Mouse (Mus musculus) central nervous system, embryonic 18 days (tissue): ENCODE data around the gene Trappc6a. TPM values are rescaled to one million over a fixed set of nuclear protein-coding genes. Genes with fewer than 3 reads are reported as not detected.

Experiments used
- polyA plus RNA-seq: library from polyadenylated mRNA; depleted of rRNA; stranded (reverse); fragments of >200 nt; gene quantifications from 2 replicates; pipeline ENCODE4 v1.2.3, GENCODE M21; 2012; rRNA removed

Trappc6a gene
- polyA plus RNA-seq = 19.9 and 24.6 TPM in 2 replicates

GRCm38 (mm10) chr7:19508150-19508923 lies at the start of gene Trappc6a, which contains the start of gene Bloc1s3:
Gene Trappc6a (plus strand): TSS chr7:19508395.
Gene Bloc1s3 (minus strand): TSS chr7:19508367.

GRCm38 (mm10) chr7:19458591-19459111 lies 49.5 kb upstream of the Trappc6a start, which contains the start of gene Mark4:
Gene Mark4 (minus strand): TSS chr7:19458821.

GRCm38 (mm10) chr7:19462884-19463381 lies 45.3 kb upstream of the Trappc6a start, which contains the start of gene Exoc3l2:
Gene Exoc3l2 (plus strand): TSS chr7:19463331.

GRCm38 (mm10) chr7:19517652-19518365 lies 9.6 kb downstream of the Trappc6a start, which contains the start of gene Nkpd1:
Gene Nkpd1 (plus strand): TSS chr7:19517838.

GRCm38 (mm10) chr7:19562643-19563410 lies 54.6 kb downstream of the Trappc6a start, which contains the start of gene Ppp1r37:
Gene Ppp1r37 (minus strand): TSS chr7:19563076.

Other genes starting within 250 kb of the Trappc6a start
- gene Vasp, start 236.6 kb upstream of the Trappc6a start, polyA plus RNA-seq = 65.0 and 68.3 TPM in 2 replicates
- 1.6 and 2.0 TPM in 2 replicates for gene Ppm1n, start 228.3 kb upstream of the Trappc6a start, polyA plus RNA-seq
- gene Rtn2, start 225.8 kb upstream of the Trappc6a start, polyA plus RNA-seq = 155 and 161 TPM in 2 replicates
- gene Fosb, start 198.3 kb upstream of the Trappc6a start, polyA plus RNA-seq = 0.25 and 0.71 TPM in 2 replicates
- 72.9 and 73.8 TPM in 2 replicates for gene Ercc1, start 163.6 kb upstream of the Trappc6a start, polyA plus RNA-seq
- 14.2 and 15.3 TPM in 2 replicates for gene Cd3eap, start 148.9 kb upstream of the Trappc6a start, polyA plus RNA-seq
- 4.4 and 5.1 TPM in 2 replicates for gene Ppp1r13l, start 148.6 kb upstream of the Trappc6a start, polyA plus RNA-seq
- 77.4 and 78.3 TPM in 2 replicates for gene Ercc2, start 126.4 kb upstream of the Trappc6a start, polyA plus RNA-seq
- gene Klc3, start 104.3 kb upstream of the Trappc6a start, polyA plus RNA-seq = 1.6 and 2.1 TPM in 2 replicates
- 0.36 and 148 TPM in 2 replicates for gene Ckm, start 103.6 kb upstream of the Trappc6a start, polyA plus RNA-seq
- 47.3 and 55.6 TPM in 2 replicates for gene Mark4, start 49.6 kb upstream of the Trappc6a start, polyA plus RNA-seq
- 0.31 and 0.70 TPM in 2 replicates for gene Exoc3l2, start 45.1 kb upstream of the Trappc6a start, polyA plus RNA-seq
- 12.0 and 12.1 TPM in 2 replicates for gene Bloc1s3, start within 50 bp of the Trappc6a start, polyA plus RNA-seq
- 1.3 TPM in 2 replicates for gene Nkpd1, start 9.4 kb downstream of the Trappc6a start, polyA plus RNA-seq
- 112 and 114 TPM in 2 replicates for gene Ppp1r37, start 54.7 kb downstream of the Trappc6a start, polyA plus RNA-seq
- 1.2 and 1.5 TPM in 2 replicates for gene Zfp296, start 68.9 kb downstream of the Trappc6a start, polyA plus RNA-seq
- 64.8 and 70.8 TPM in 2 replicates for gene Gemin7, start 69.2 kb downstream of the Trappc6a start, polyA plus RNA-seq
- gene Clasrp, start 96.1 kb downstream of the Trappc6a start, polyA plus RNA-seq = 142 and 146 TPM in 2 replicates
- 5.8 and 6.2 TPM in 2 replicates for gene Relb, start 121.0 kb downstream of the Trappc6a start, polyA plus RNA-seq
- 96.6 and 100 TPM in 2 replicates for gene Clptm1, start 156.6 kb downstream of the Trappc6a start, polyA plus RNA-seq
- 0.19 TPM in 1 of 2 replicates, not detected in the other for gene Apoc2, start 169.5 kb downstream of the Trappc6a start, polyA plus RNA-seq
- gene Gm44805, start 173.0 kb downstream of the Trappc6a start, polyA plus RNA-seq = not detected in 2 replicates
- not detected in 2 replicates for gene Apoc4, start 173.1 kb downstream of the Trappc6a start, polyA plus RNA-seq
- gene Apoc1, start 184.3 kb downstream of the Trappc6a start, polyA plus RNA-seq = 1.6 and 2.7 TPM in 2 replicates
- 863 and 1,072 TPM in 2 replicates for gene Apoe, start 190.8 kb downstream of the Trappc6a start, polyA plus RNA-seq
- gene Tomm40, start 207.0 kb downstream of the Trappc6a start, polyA plus RNA-seq = 103 and 109 TPM in 2 replicates
- gene Nectin2, start 242.1 kb downstream of the Trappc6a start, polyA plus RNA-seq = 37.8 and 38.6 TPM in 2 replicates